Mouse (Mus musculus): ENCODE results near the gene Vpreb2.

GRCm38 (mm10) chr16:17980128-17980527 lies at the start of gene Vpreb2:
- TF ChIP-seq EP300 (IDR thresholded peaks at IDR 0.05; ENCODE audit: low read depth) (no peak), CTCF (IDR thresholded peaks at IDR 0.05; ENCODE audit: low read depth) (no peak)

All from heart, postnatal 0 days (tissue).